Mouse (Mus musculus): ENCODE data around the gene Xrcc5.

DNA sequence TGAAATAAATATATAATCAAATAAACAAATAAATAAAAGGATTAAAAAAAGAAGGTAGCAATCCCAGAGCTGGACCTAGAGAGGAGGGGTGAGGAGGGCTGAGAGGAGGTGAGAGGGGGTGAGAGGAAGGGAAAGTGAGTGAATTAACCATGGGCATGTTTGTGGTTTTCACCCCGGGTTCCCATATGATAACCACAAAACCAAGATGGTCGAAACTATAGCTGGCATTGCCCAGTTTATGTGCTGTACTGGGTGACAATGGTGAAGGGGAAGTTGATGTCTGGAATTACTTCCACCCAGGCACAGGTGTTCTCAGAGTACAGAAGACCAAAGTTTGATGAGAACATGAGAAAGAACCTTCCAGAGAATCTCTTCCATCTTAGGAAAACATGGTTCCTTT lies 52.2 kb downstream of the Xrcc5 start:
- no peak for TF ChIP-seq CTCF (IDR thresholded peaks at IDR 0.05; ENCODE audit: control insufficient read depth, insufficient read depth, insufficient replicate concordance, low read depth, low read length)
- TF ChIP-seq POLR2A (IDR thresholded peaks at IDR 0.05; ENCODE audit: control insufficient read depth, low read depth, low read length), result no peak

Data from testis, adult 2 months (tissue).